Mouse (Mus musculus) cerebellum, adult 11-12 months (tissue): ENCODE results near the gene Aak1.

ENCODE experiments used
- DNase-seq: peaks from one replicate; pipeline ENCODE4 v3.0.0; 2022

Aak1 gene

DNA sequence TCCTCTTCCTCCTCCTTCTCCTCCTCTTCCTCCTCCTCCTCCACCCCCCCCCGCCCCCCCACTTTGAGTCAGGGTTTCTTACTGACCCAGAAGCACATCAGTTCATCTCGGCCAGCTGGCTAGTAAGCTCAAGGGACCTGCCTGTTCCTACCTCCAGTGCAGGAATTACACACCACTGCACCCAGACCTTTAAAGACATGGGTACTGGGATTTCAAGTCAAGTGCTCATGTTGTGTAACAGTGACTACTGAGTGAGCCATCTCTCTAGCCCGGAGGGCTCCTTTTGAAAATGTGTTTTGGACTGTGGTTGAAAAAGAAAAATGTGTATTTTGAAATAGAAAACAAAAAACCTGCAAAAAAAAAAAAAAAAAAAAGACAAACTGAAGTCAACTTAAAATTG, 50.6 kb downstream of the Aak1 start:
- DNase-seq = no peak

DNA sequence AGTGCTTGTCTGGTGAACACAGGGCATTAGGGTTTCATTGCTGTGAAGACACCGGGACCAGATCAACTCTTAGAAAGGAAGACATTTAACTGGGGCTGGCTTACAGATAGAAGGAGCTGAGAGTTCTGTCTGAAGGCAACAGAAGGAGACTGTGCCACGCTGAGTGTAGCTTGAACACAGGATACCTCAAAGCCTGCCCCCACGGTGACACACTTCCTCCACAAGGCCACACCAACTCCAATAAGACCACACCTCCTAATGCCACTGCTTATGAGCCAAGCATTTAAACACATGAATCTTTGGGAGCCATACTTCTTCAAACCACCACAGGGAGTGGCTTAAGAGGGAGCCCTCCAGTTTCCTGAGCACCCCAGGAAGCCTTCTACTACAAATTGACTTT, 51.2 kb downstream of the Aak1 start:
- DNase-seq = no peak

DNA sequence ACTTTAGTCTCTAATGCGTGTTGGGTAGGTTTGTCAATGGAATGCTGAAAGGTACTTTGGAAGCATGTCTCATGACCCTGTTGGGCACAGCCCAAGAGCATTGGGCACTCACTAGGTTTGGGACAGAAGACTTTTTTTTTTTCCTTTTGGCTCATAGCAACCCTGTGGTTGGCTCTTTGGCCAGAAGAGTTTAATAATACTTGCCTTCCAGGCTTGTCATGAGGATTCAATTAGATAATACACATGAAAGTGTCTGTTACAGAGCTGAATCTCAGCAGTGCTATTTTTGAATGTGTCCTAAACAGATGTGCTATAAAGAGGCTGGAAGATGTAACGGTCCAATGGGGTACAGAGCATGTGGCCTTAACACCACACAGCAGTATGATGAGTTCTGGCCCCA, 56.2 kb downstream of the Aak1 start:
- DNase-seq = no peak

DNA sequence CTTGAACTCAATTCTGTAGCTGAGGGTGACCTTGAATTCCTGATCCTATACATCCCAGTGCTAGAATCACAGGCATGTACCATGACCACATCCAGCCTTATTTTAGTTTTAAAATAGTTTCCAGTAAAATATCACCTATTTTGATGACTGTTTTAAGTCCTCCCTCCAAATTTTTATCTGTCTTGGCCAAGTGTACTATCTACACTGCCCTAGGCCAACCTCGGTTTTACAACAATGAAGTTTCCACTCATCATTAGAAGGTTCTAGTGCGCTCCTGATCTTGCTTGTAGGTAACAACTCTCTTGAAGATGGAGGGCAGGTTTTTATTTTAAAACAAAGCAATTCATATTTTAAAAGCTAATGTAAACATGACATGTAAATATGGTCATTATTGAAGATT, 57.9 kb downstream of the Aak1 start:
- DNase-seq = no peak

DNA sequence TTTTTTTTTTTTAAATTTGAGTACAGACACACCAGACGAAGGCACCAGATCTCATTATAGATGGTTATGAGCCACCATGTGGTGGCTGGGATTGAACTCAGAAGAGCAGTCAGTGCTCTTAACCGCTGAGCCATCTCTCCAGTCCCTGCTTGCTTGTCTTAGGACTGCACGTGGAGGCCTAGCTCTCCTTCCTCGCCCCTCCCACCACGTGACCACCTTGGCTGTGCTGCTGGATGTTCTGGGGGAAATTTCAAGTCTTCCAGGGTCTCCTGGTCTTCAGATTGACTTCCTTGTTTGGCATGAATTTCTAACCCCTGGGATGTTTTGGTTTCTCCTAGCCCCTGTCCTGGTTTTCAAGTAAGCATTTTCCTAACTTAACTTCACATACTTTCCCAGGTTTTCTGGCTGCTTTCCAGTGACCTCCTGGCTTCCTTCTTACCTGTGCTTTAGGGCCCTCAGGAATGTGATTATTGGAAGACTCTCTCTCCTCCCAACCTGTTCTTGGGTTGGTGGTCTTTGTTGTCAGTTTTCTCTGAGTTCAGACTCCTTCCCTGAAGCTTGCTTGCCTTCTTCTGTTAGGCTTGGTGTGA, 59.3 kb downstream of the Aak1 start:
- no peak for DNase-seq

- no peak for DNase-seq
Observed at GRCm38 (mm10) chr6:86909881-86910280, 60.6 kb downstream of the Aak1 start.

GRCm38 (mm10) chr6:86916157-86916820, 67.0 kb downstream of the Aak1 start:
- no peak for DNase-seq

DNA sequence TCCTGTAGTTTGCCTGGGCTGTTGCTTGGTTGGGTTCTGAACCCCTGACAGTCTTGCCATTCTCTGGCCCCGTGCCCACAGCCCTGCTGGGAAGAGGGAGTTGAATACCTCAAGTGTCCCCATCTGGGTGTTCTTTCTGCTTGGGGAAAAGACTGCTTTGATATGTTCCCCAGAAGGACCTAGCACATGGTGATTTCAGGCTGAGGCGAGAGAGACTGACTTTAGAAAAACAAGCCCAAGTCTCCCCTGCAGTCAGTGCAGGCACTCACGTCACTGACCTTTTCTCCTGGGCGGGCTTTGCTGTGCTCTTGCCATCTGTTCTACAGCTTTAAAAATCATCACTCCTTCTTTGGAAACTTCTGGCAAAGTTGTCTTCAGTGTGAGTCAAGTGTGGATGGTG, 67.9 kb downstream of the Aak1 start:
- DNase-seq = peak; percentile 52

DNA sequence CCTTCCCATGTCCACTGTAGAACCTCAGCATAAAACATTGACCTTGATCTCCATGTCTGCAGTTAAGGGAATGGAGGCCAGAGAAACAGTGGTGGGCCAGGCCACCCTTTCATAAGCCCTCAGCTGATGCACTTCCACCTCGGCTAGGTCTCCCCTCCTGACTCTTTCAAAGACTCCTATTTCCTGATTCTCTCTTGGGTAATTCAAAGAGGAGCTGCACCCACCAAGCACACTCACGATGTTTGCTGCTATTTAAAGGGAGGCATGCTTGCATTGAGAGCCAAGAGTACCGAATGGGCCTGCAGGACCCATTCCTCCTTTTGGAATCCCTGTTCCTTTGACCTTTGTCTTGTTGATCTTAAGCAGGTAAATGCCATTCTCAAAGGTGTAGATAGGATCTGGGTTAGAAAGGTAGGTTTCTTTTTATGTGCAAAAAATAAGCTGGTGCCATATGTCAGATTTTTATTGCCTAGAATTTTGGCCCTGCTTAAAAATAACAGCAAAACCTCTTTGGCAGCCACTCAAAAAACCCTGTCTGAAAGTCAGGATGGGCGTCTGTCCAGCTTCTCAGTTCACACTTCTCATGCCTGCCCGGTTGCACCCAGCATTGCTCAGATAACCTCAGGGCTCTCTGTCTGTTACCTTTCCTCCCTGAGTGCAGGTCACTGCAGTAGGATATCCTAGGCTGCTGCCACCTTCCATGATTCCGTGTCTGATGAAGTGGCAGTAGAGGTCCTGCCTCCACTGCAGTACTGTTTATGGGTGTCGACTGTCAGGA, 68.9 kb downstream of the Aak1 start:
- peak; percentile 83 for DNase-seq

GRCm38 (mm10) chr6:86921880-86922279, 72.6 kb downstream of the Aak1 start:
- DNase-seq = peak; percentile 77

GRCm38 (mm10) chr6:86924746-86925145, 75.4 kb downstream of the Aak1 start:
- no peak for DNase-seq

DNA sequence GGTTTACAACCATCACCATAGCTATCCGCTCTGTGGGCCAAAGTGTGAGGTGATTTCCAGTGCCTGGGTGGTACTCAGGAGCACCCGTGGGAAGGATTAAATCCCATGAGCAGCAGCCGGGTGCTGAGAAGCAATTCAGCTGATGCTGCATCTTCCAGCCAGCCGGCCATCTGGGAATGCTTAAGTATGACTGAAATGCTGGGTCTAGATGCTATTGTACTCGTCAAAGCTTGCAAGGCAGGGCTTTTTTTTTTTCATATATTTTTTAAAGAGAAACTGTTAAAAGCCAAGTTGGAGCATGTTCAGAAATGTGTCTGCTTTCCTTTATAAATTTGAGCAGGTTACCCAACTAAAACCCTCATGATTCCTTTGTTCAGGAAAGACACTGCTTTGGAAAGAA, 85.2 kb downstream of the Aak1 start:
- DNase-seq = no peak

GRCm38 (mm10) chr6:86939797-86940196, 90.5 kb downstream of the Aak1 start:
- no peak for DNase-seq

DNA sequence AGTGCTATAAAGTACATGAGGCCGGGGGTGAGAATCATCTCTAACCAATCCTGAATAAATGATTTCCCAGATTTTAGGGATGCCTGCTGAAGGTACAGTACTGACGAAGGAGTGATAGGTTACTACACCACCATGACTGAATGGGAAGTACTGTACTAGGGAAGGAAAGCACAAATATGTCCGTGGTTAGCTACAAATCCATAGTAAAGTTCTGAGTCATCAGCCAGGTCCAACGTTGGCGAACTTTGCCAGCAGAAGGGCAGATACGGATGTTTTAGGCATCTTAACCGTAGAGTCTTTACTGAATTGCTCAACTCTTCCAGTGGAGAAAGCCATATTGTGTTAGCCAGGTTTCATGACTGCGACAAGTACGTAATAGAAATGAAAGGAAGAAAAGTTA, 91.6 kb downstream of the Aak1 start:
- no peak for DNase-seq

DNA sequence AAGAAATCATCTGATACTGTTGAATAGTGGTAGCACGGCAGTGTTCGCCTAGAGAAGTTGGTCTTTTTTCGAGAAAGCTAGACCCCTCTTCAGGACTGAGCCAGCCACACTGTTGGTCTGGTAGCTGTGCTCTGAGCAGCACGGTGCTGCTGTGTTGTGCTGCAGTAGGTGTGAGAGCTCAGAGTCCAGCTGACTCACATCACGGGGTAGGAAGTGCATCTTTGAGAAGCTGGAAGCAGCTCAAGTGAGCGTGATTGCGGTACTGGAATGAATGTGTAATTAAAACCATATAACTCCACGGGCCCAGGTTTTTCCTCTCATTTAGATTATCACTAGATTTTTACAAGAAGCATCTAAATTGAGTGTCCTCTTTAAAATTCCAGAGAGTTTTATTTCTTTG, 97.8 kb downstream of the Aak1 start:
- DNase-seq = no peak

- DNase-seq = no peak
Observed at GRCm38 (mm10) chr6:86948746-86949145, 99.4 kb downstream of the Aak1 start.

- no peak for DNase-seq
Observed at GRCm38 (mm10) chr6:86950141-86950540, 100.8 kb downstream of the Aak1 start.

- DNase-seq = no peak
Observed at GRCm38 (mm10) chr6:86950733-86951255, 101.5 kb downstream of the Aak1 start.

- peak; percentile 39 for DNase-seq
Observed at GRCm38 (mm10) chr6:86955741-86956140, 106.4 kb downstream of the Aak1 start.

DNA sequence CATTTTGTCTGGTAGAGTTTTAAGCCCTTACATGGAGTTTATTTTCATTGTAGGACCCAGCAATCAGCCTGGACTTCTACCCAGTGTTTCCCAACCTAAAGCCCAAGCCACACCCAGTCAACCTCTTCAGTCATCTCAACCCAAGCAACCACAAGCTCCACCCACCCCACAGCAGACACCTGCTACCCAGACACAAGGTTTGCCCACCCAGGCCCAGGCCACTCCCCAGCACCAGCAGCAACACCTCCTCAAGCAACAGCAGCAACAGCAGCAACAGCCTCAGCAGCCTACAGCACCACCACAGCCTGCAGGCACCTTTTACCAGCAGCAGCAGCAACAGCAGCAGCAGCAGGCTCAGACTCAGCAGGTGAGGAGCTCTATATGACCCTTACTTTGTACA, 106.9 kb downstream of the Aak1 start:
- DNase-seq = peak; percentile 20

GRCm38 (mm10) chr6:86959006-86959405, 109.7 kb downstream of the Aak1 start:
- DNase-seq = no peak

- no peak for DNase-seq
Observed at GRCm38 (mm10) chr6:86963987-86964685, 114.8 kb downstream of the Aak1 start.

- DNase-seq = no peak
Observed at GRCm38 (mm10) chr6:86967166-86967565, 117.8 kb downstream of the Aak1 start.
